Mouse (Mus musculus): ENCODE results near the gene Ccdc85b. TPM values are rescaled to one million over a fixed set of nuclear protein-coding genes. Genes with fewer than 3 reads are reported as not detected.

The Ccdc85b gene
- total RNA-seq, 4 experiments from 2014 or later, result 31.7 to 33.1 (median 32.4) TPM

DNA sequence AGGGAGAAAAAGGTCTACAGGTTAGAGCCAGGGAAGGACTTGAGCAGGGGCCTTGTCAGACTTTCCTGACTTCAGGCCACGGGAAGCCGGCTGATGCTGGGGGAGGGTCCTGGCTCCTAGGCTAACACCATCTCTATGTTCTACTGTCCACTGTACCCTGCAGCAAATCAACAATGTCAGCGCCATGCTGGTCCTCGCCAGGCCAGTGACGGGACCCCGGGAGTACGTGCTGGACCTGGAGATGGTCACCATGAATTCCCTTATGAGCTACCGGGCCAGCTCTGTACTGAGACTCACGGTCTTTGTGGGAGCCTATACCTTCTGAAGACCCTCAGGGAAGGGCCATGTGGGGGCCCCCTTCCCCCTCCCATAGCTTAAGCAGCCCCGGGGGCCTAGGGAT, 23.7 kb upstream of the Ccdc85b start:
- DNase-seq (ENCODE audit: low spot score in 2 of 2), result no peak

DNA sequence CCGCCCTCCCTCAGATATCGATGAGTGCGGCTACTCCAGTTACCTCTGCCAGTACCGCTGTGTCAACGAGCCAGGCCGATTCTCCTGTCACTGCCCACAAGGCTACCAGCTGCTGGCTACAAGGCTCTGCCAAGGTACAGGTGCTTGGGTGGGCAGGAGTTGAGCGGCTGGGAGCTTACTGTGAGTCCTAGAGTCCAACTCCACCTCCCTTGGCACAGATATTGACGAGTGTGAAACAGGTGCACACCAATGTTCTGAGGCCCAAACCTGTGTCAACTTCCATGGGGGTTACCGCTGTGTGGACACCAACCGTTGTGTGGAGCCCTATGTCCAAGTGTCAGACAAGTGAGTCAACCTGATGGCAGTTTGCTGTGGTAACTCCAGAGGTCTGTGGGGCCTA, 22.3 kb upstream of the Ccdc85b start:
- no peak for DNase-seq (ENCODE audit: low spot score in 2 of 2)

DNA sequence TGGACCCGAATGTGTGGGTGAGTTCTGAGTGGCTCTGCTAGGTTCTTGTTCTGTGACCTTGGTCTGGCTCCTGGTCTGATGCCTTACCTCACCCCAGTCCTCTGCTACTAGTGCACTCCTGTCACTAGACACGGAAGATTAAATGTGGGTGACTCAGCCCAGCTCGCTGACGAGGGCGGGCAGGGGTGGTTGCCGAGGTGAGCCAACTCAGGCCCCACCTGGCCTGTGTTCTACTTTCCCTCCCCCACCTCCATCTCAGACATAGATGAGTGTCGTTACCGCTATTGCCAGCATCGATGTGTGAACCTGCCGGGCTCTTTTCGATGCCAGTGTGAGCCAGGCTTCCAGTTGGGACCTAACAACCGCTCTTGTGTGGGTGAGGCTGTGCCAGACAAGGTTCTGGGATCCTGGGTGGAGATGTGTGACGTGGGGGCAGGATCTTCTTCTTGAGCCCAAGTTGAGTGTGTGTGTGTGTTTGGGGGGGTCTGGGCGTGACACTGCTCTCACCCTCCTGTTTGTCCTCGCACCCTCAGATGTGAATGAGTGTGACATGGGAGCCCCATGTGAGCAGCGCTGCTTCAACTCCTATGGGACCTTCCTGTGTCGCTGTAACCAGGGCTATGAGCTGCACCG, 20.1 kb upstream of the Ccdc85b start:
- DNase-seq (ENCODE audit: low spot score in 2 of 2), result no peak

DNA sequence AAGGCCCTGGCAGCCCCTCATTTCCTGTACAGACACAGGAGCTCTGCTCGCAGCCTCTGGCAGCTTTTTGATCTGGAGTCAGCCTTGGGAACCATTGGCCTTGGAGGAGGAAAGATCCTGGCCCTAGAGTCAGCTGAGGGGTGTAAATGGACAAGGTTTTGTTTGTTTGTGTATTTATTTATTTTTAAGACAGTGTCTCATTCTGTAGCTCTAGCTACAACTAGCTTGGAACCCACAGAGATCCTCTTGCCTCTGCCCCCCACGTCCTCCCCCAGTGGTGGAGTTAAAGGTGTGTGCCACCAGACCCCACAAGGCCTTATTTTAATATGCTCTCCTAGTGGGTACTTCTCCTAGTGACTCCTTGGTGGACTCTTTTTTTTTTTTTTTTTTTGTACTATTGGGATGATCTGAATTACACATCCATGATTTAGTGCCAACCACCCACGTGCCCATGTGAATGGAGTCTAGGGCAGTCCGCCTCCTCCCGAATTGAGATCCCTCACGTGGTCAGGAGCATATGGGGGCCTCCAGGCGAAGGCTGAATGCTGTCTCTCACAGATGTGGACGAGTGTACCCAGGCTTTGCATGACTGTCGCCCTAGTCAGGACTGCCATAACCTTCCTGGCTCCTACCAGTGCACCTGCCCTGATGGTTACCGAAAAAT, 19.4 kb upstream of the Ccdc85b start:
- DNase-seq (ENCODE audit: low spot score in 2 of 2), result no peak

DNA sequence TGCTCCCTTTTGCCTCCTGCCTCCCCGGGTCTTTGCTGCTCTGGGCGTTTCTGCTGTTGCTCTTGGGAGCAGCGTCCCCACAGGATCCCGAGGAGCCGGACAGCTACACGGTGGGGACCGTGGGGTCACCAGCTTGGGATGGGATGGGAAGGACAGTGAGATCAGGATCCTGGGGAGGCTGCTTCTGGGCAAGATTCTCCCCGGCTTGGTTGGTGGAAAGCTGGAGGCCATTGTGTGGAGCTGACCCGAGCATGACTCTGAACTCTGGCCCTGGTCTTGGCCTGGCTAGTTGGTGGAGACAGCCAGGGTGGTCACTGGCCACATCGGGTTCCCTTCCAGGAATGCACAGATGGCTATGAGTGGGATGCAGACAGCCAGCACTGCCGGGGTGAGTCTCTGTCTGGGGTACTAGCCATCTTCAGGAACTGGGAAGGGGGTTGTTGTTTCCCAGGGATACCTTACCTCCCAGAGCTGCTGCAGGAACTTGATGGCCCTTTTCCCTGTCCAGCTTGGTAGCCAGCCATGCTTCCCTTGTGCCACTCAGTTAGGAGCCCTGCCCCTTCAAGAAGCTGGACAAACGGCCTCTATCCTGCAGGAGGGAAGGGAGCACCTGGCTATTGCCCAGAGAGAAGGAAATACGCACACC, 17.5 kb upstream of the Ccdc85b start:
- no peak for DNase-seq (ENCODE audit: low spot score in 2 of 2)

DNA sequence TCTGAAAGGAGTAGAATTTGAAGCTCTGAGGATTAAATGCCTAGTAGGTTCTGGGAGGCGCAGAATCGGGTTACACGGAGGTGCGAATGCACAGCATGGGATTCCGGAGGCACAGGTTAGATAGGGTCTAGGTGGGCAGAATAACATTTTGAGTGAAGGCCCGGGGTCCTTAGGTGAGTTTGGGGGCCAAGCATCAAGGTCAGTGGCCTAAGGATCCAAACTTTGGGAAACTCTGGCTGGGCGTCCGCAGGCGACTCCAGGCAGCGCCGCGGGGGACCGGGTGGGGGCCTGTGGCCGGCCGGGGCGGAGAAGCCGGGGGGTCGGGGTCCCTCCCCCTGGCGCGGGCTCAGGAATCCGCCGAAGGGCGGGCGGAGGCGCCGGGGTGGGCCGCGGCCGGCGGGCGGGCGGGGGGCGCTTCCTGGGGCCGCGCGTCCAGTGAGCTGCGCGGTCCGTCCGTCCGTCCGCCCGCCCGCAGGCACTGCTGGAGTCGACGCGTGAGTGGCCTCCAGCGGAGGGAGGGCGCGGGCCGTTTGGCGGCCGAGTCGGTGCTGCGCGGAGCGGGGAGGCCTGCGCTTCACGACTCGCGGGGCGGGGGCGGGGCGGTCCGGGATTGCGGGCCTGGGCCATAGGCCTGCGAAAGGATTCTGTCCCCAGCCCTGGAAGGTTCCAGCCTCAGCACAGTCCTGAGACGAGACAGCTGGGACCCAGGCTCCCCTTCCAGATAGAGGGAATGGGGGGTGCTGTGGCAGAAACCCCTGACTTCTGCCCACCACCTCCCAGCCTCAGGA, 16.8 kb upstream of the Ccdc85b start:
- DNase-seq (ENCODE audit: low spot score in 2 of 2), result no peak

DNA sequence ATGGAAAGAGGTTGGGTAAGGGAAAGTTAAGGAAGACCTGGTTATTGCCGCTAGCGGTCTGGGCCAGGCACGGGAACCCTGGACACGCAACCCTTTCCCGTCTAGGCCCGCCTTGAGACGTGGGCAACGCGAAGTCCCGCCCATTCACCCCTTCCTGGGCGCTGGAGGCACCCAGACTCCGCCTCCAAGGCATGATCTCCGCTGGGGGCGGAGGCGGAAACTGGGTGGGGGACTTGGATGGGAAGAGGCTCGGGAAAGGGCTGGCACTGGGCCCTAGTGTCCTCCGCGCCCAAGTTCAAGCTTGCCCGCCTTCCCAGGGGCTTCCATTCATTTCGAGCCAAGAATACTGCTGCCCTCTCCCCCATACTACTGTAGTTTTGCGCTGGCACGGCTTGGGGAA, 16.0 kb upstream of the Ccdc85b start, which contains the start of gene Efemp2:
TSS of gene Efemp2 (plus strand) at position 235 of the 400 bp plus-strand sequence.
- DNase-seq (ENCODE audit: low spot score in 2 of 2), result no peak

DNA sequence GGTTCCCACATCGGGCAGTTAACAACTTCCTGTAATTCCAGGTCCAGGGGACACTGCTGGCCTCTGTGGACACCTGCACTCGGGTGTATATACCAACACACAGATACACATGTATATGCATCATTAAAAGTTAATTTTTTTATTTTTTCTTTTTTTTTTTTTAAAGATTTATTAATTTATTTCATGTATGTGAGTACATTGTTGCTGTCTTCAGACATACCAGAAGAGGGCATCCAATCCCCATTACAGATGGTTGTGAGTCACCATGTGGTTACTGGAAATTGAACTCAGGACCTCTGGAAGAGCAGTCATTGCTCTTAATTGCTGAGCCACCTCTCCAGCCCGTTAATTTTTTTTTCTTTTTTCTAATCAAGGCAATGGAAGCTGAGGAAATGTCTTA, 15.2 kb upstream of the Ccdc85b start:
- DNase-seq (ENCODE audit: low spot score in 2 of 2), result no peak

DNA sequence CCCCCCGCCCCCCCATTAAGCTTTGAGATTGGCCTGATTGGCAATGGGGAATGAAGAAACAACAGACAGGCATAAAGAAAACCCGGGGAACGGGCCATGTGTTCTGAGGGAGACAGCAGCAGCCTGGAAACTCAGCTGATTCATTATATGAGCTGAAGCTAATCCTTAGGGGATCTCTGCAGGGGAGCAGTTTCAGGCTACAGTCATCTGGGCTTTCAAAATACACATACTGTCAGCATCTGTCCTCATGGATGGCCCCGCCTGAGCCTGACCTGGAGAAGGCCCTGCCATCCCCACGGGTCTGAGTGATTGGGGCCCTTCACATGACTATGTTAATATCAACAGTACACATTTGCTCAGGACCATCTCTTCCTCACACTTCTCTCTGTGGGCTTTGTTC, 14.2 kb upstream of the Ccdc85b start:
- no peak for DNase-seq (ENCODE audit: low spot score in 2 of 2)

DNA sequence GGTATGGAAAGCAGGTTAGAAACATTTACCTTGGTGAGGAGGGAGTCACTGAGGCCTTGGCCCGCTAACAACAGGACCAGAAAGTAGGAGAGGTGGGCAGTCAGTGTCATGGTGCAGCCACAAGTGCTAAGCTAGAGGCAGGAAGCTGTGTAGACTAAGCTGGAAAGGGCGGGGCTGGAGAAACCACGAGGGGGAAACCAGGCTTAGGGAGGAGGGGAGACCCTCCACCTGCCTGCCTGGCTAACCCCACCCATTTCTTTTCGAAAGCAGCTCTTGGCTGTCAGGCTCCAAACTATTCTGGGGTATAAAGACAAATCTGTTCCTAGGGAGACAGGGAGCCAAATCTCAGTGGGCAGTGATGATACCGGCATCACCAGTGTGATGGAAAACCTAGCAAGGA, 10.7 kb upstream of the Ccdc85b start, which contains the start of gene Ctsw:
TSS of gene Ctsw (minus strand) at position 134 of the 400 bp plus-strand sequence.
- DNase-seq (ENCODE audit: low spot score in 2 of 2), result no peak

DNA sequence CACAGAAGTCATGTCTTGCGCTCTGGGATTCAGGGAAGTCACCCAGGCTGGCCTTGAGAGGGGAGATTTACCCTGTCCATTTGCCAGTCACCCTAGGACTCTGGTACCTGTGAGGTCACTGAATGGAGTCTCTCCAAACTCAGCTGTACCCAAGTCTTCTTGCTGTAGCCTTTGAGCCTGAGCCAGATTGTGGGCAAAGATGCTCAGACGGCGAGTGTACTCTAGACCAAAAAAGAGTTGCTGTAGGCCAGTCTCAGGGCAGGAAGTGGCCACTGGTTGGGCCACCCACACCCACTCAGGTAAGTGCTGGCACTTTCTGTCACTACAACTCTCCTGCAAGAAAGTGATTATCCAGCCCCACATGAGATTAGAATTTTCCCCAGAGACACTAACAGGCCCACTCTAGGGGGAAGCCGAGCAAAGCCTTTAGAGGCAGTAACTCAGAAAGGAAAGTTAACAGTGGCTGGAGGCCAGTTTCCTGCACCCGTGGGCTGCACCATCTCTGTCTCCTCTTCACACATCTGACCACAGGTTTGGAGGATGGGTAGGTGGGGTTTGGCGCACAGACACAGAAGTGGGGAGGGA, 9.3 kb upstream of the Ccdc85b start:
- no peak for DNase-seq (ENCODE audit: low spot score in 2 of 2)

DNA sequence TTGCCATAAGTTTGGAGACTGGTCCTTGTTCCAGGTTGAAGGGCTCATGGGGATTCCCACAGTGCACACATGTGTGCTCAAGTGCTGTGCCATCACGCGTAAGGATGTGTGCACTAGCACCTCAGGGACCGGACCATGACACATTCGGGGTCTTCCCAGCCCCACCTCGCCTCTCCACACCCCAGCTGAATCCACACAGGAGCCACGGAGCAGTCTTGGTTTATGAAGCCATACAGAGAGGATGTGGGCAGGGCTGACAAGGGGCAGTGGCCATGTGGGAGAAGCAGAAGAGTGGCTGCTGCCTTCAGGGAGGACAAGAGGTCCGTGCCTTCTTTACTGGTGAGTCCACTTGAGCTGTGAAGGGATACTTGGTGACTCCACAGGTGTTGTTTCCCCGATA, 7.3 kb upstream of the Ccdc85b start:
- DNase-seq (ENCODE audit: low spot score in 2 of 2), result no peak

DNA sequence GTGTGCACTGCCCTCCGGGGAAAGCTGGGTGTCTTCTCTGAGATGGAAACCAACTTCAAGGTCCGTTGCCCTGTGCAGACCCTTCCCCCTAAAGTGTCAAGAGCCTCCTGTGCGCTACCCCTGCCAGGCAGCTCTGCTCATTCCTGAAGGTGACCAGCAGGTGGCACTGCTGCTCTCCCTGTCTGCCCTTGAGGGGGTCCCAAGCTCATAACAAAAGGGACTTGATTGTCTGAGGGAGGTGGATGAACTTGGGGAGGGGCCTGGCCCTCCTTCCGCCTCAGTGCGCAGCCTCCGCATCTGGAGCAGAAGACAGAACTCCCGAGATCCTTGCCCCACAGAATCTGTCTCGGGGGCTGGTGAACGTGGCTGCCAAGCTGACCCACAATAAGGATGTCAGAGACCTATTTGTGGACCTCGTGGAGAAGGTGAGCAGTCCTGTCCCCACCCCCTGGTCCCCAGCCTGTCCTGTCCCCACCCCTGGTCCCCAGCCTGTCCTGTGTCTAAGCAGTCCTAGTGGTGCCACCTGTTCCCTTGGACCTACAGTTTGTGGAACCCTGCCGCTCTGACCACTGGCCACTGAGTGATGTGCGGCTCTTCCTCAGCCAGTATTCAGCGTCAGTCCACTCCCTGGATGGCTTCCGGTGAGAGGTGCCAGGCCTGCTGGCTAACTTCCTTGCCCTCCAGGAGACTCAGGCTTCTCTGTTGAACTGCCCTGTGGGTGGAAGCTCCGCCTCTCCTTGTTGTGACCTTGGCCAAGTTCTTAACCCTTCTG, 6.3 kb upstream of the Ccdc85b start:
- no peak for DNase-seq (ENCODE audit: low spot score in 2 of 2)

DNA sequence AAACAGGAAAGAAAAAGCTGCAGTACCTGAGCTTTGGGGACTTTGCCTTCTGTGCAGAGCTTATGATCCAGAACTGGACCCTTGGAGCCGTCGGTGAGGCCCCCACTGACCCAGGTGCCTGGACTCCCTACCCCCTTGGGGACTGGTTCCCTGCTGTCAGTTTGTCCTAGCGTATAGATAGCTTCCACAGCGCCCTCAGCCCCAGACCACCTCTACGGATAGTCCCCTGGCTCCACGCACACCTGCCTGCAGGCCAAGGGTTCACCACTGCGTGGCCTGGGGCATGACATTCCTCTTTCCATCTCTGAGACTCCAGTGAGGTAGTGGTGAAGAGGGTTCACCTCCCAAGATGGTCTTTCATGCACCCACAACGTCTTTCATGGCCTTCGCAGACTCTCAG, 5.5 kb upstream of the Ccdc85b start:
- no peak for DNase-seq (ENCODE audit: low spot score in 2 of 2)

DNA sequence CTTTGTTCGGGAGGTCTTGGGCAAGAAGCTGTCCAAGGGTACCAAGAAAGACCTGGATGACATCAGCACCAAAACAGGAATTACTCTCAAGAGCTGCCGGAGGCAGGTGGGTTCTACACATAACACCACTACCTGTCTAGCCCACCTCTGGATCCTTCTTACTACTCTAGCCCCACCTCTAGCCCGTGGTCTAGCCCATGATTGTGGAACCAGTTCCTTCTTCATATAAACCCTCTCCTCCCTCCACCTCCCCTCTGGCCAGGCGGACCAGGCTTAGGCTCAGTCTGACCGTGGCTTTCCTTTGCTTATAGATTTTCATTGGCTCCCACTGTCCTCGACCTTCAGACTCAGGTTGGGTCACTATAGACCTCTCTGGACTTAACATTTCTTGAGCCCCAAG, 3.7 kb upstream of the Ccdc85b start:
- DNase-seq (ENCODE audit: low spot score in 2 of 2), result no peak

DNA sequence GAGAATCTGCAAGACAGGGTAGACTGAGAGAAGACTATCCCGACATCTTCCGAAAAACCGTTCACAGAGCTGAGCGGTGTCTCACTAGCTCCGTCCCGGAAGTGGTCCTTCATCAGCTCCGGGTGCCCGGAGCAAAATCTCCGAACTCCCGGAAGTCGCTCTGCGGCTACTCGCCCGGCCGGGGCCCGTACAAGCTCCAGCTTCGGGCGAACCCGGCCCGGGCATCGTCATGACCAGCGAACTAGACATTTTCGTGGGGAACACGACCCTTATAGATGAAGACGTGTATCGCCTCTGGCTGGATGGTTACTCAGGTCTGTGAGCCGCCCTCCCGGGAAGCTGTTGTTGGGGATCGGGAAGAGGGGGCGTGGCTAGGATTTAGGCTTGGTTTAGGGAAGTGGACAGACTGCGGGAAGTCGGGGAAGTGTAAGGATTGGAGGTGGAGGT, 2.8 kb upstream of the Ccdc85b start, which contains the start of gene Fibp:
TSS of gene Fibp (plus strand) at position 151 of the 447 bp plus-strand sequence.
- DNase-seq (ENCODE audit: low spot score in 2 of 2), result peak; percentile 79 to 87

DNA sequence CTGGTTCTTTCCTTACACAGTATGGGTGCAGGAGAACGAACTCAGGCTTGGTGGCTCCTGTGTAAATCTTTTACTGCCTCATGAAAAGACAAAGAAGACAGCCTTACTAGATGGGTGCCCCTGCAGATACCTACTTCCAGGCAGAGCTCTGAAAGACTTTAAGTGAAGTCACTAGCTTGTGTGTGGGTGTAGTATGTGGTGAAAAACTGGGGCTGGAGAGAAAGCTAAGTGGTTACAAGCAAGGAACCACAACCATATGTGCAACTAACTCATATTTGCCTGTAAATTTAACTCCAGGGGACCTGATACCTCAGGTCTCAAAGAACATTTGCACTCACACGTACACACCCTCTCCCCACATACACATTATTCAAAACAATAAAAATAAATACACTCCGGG, 2.2 kb upstream of the Ccdc85b start:
- no peak for DNase-seq (ENCODE audit: low spot score in 2 of 2)

DNA sequence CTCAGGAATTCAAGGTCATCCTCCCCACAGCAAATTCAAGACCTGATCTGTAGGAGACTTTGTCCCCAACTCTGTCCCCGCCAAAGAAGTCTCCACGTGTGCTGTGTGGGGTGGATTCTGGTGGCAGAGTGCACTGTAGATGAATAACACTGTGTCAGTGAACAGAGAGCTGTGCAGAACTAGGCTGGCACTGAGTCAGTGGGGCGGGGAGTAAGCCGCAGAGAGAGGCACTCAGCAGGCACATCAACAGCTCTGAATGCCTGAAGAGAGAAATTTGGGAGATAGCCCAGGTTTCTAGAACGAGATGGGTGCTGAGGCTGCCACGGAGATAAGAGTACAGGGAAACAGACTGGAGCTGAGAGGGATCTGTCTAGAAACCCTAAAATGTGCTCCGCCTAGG, 1.3 kb upstream of the Ccdc85b start:
- DNase-seq (ENCODE audit: low spot score in 2 of 2), result no peak

DNA sequence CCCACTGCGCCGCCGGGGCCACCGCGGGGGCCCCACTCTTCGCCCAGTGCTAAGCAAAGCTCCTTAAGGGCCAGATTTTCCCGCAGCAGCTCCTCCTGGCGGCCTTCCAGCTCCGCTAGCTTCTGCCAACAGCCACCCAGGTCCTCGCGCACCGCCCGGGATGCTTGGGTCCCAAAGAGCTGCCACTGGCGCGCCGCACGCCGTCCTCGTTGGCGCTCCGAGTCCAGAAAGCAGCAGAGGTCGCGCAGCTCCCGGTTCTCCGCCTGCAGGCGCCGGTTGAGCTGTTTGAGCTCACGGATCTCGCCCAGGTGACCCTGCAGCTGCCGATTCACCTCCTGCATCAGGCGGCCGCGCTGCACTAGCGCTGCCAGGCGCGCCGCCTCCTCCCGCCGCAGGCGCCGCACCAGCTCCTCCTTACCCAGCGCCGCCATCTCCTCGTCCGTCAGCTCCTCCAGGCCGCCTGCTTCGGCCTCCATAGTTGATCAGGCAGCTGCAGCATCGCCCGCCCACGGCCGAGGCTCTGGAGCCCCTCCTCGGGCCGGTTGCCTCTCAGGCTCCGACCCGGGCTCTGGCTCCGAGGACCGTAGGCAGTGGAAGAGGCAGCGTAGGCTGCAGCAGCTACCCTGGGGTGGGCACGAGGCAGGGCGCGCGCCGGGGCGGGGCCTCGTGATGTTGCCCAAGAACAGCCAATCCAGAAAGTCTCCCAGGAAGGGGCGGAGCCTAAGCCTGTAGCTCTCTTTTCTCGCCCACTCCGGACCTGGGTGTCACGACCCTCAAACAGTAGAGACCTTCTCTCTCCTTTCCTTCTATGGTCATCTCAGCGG, 560 bp downstream of the Ccdc85b start:
- peak; percentile 95 for DNase-seq (ENCODE audit: low spot score in 2 of 2)

All from layer of hippocampus, adult 8-10 months (tissue).